Mouse (Mus musculus): Measurements from ENCODE around the gene B3galt1.

- no peak for TF ChIP-seq CTCF (IDR thresholded peaks at IDR 0.05; ENCODE audit: extremely low read depth, insufficient read depth, insufficient read length, insufficient replicate concordance)
- no peak for TF ChIP-seq POLR2A (IDR thresholded peaks at IDR 0.05; ENCODE audit: low read depth, low read length)
Observed at GRCm38 (mm10) chr2:67654847-67655246, 89.2 kb downstream of the B3galt1 start.

Measured in spleen, adult 2 months (tissue).